Mouse (Mus musculus) forebrain, embryonic 10.5 days (tissue): ENCODE results near the gene Tk1. TPM values are rescaled to one million over a fixed set of nuclear protein-coding genes. Genes with fewer than 3 reads are reported as not detected.
"Not testable (repeated sequence)": the region's sequence is repeated elsewhere in the genome, so short reads cannot be mapped to it uniquely, and the experiment has no call there.

Experiments used
- DNase-seq: peaks from one replicate; pipeline ENCODE4 v3.0.0-alpha.2; 2017; ENCODE audit warnings: low spot score; ENCODE audit errors: extremely low spot score
- H3K27ac ChIP-seq: fragments of 300-500 bp; sonication (generic); 2 replicates; pipeline ENCODE4 v1.5.1; 2016; ENCODE audit warnings: mild to moderate bottlenecking
- H3K27me3 ChIP-seq: fragments of 300-500 bp; sonication (generic); 2 replicates; pipeline ENCODE4 v1.6.1; 2016; ENCODE audit warnings: mild to moderate bottlenecking; ENCODE audit not compliant: poor library complexity, severe bottlenecking
- H3K36me3 ChIP-seq: fragments of 300-500 bp; sonication (generic); replicated peaks from 2 replicates; pipeline ENCODE4 v1.6.1; 2016; ENCODE audit warnings: mild to moderate bottlenecking, moderate library complexity
- H3K4me1 ChIP-seq: fragments of 300-500 bp; sonication (generic); 2 replicates; pipeline ENCODE4 v1.6.1; 2016
- H3K4me3 ChIP-seq: fragments of 300-500 bp; sonication (generic); 2 replicates; pipeline ENCODE4 v1.5.1; 2016; ENCODE audit warnings: mild to moderate bottlenecking, moderate library complexity
- H3K9me3 ChIP-seq: fragments of 300-500 bp; sonication (generic); 2 replicates; pipeline ENCODE4 v1.6.1; 2016; ENCODE audit warnings: mild to moderate bottlenecking, moderate library complexity
- WGBS: fragments of 180-500 bp; shearing (Covaris S2); methylation state at CpG from one replicate; pipeline ENCODE4 v1.1.7; 2016; 5-methylcytosine and 5-hydroxymethylcytosine counted together
- polyA plus RNA-seq: library from polyadenylated mRNA; unstranded; fragments of >200 nt; fragmentation: Nextera tagmentation; extraction: Ambion mirVana; gene quantifications from 2 replicates; pipeline ENCODE4 v1.2.1, GENCODE M21; 2016

The Tk1 gene
- polyA plus RNA-seq, 1 experiment from 2014 or later, result 178 TPM

- 76% methylated on average over 8 of the region's 8 CpGs for WGBS
- Histone ChIP-seq H3K27ac (peak overlapping the region; percentile 98), H3K4me3 (peak overlapping the region; percentile 80), H3K27me3 (no peaks in the 10 kb centered on the region), H3K9me3 (no peaks in the 10 kb centered on the region), H3K36me3 (peaks cover 24% of the 10 kb centered on the region), H3K4me1 (peaks cover 74% of the 10 kb centered on the region)
- no peak for DNase-seq
Measured at GRCm38 (mm10) chr11:117826916-117827315, 1.0 kb upstream of the Tk1 start.

GRCm38 (mm10) chr11:117826164-117826563, 272 bp upstream of the Tk1 start:
- Histone ChIP-seq H3K9me3 (no peaks in the 10 kb centered on the region), H3K4me1 (peaks cover 71% of the 10 kb centered on the region), H3K27me3 (no peaks in the 10 kb centered on the region), H3K4me3 (peak overlapping the region; percentile 80), H3K36me3 (peaks cover 32% of the 10 kb centered on the region), H3K27ac (peak overlapping the region; percentile 98)
- peak; percentile 48 for DNase-seq
- 18% methylated on average over 5 of the region's 5 CpGs for WGBS

- H3K27ac ChIP-seq, result peak overlapping the region; percentile 98
- peaks cover 73% of the 10 kb centered on the region for H3K4me1 ChIP-seq
- no peaks in the 10 kb centered on the region for H3K9me3 ChIP-seq
- H3K27me3 ChIP-seq, result no peaks in the 10 kb centered on the region
- WGBS, result 34% methylated on average over 23 of the region's 23 CpGs
- H3K36me3 ChIP-seq, result peaks cover 50% of the 10 kb centered on the region
- peak; percentile 80 for DNase-seq
- H3K4me3 ChIP-seq, result peak overlapping the region; percentile 80
Measured at GRCm38 (mm10) chr11:117824060-117824969, 1.6 kb downstream of the Tk1 start.

GRCm38 (mm10) chr11:117823411-117823810, 2.5 kb downstream of the Tk1 start:
- H3K4me1 ChIP-seq, result peaks cover 74% of the 10 kb centered on the region
- no peak overlapping the region for H3K4me3 ChIP-seq
- no peak for DNase-seq
- no peaks in the 10 kb centered on the region for H3K27me3 ChIP-seq
- no peaks in the 10 kb centered on the region for H3K9me3 ChIP-seq
- no peak overlapping the region for H3K27ac ChIP-seq
- H3K36me3 ChIP-seq, result peaks cover 59% of the 10 kb centered on the region
- 95% methylated on average over 6 of the region's 6 CpGs for WGBS

GRCm38 (mm10) chr11:117822728-117823241, 3.1 kb downstream of the Tk1 start:
- H3K4me1 ChIP-seq, result peaks cover 68% of the 10 kb centered on the region
- WGBS, result 96% methylated on average over 7 of the region's 7 CpGs
- no peaks in the 10 kb centered on the region for H3K27me3 ChIP-seq
- DNase-seq, result no peak
- H3K27ac ChIP-seq, result no peak overlapping the region
- no peak overlapping the region for H3K4me3 ChIP-seq
- no peaks in the 10 kb centered on the region for H3K9me3 ChIP-seq
- H3K36me3 ChIP-seq, result peaks cover 65% of the 10 kb centered on the region

GRCm38 (mm10) chr11:117821868-117822267, 4.0 kb downstream of the Tk1 start:
- no peak for DNase-seq
- H3K9me3 ChIP-seq, result no peaks in the 10 kb centered on the region
- H3K27me3 ChIP-seq, result no peaks in the 10 kb centered on the region
- no peak overlapping the region for H3K27ac ChIP-seq
- H3K4me1 ChIP-seq, result peaks cover 59% of the 10 kb centered on the region
- H3K36me3 ChIP-seq, result peaks cover 75% of the 10 kb centered on the region
- H3K4me3 ChIP-seq, result no peak overlapping the region
- WGBS, result 92% methylated on average over 9 of the region's 9 CpGs

GRCm38 (mm10) chr11:117820173-117820572, 5.7 kb downstream of the Tk1 start:
- Histone ChIP-seq H3K36me3 (peaks cover 91% of the 10 kb centered on the region), H3K27ac (no peak overlapping the region), H3K4me3 (no peak overlapping the region), H3K4me1 (peaks cover 42% of the 10 kb centered on the region), H3K27me3 (no peaks in the 10 kb centered on the region), H3K9me3 (no peaks in the 10 kb centered on the region)
- 93% methylated on average over 7 of the region's 7 CpGs for WGBS
- no peak for DNase-seq

- H3K4me1 ChIP-seq, result peaks cover 31% of the 10 kb centered on the region
- no peak overlapping the region for H3K27ac ChIP-seq
- DNase-seq, result no peak
- WGBS, result 78% methylated on average over 8 of the region's 8 CpGs
- no peaks in the 10 kb centered on the region for H3K27me3 ChIP-seq
- no peak overlapping the region for H3K4me3 ChIP-seq
- no peaks in the 10 kb centered on the region for H3K9me3 ChIP-seq
- H3K36me3 ChIP-seq, result peaks cover 100% of the 10 kb centered on the region
Measured at GRCm38 (mm10) chr11:117819095-117819494, 6.8 kb downstream of the Tk1 start.

GRCm38 (mm10) chr11:117816389-117816996, 9.4 kb downstream of the Tk1 start:
- WGBS, result 92% methylated on average over 13 of the region's 13 CpGs
- Histone ChIP-seq H3K36me3 (peaks cover 100% of the 10 kb centered on the region), H3K4me3 (no peak overlapping the region), H3K27ac (no peak overlapping the region), H3K27me3 (no peaks in the 10 kb centered on the region), H3K4me1 (peaks cover 15% of the 10 kb centered on the region), H3K9me3 (no peaks in the 10 kb centered on the region)
- no peak for DNase-seq

GRCm38 (mm10) chr11:117815850-117816249, 10.0 kb downstream of the Tk1 start:
- not testable (repeated sequence) for H3K9me3 ChIP-seq, DNase-seq, H3K27me3 ChIP-seq, H3K27ac ChIP-seq, H3K4me3 ChIP-seq
- 92% methylated on average over 9 of the region's 9 CpGs for WGBS
- Histone ChIP-seq H3K4me1 (peaks cover 21% of the 10 kb centered on the region), H3K36me3 (peaks cover 95% of the 10 kb centered on the region)

- no peaks in the 10 kb centered on the region for H3K9me3 ChIP-seq
- 94% methylated on average over 6 of the region's 6 CpGs for WGBS
- H3K27me3 ChIP-seq, result no peaks in the 10 kb centered on the region
- no peak overlapping the region for H3K27ac ChIP-seq
- peaks cover 31% of the 10 kb centered on the region for H3K4me1 ChIP-seq
- H3K4me3 ChIP-seq, result no peak overlapping the region
- no peak for DNase-seq
- peaks cover 85% of the 10 kb centered on the region for H3K36me3 ChIP-seq
Measured at GRCm38 (mm10) chr11:117814704-117815366, 11.1 kb downstream of the Tk1 start.

- 86% methylated on average over 5 of the region's 5 CpGs for WGBS
- DNase-seq, result no peak
- H3K4me1 ChIP-seq, result peaks cover 32% of the 10 kb centered on the region
- H3K9me3 ChIP-seq, result no peaks in the 10 kb centered on the region
- no peak overlapping the region for H3K4me3 ChIP-seq
- H3K27me3 ChIP-seq, result no peaks in the 10 kb centered on the region
- H3K27ac ChIP-seq, result no peak overlapping the region
- peaks cover 76% of the 10 kb centered on the region for H3K36me3 ChIP-seq
Measured at GRCm38 (mm10) chr11:117813867-117814266, 12.0 kb downstream of the Tk1 start.
